Mouse (Mus musculus) limb, embryonic 11.5 days (tissue): ENCODE results near the gene Wwc2. TPM values are rescaled to one million over a fixed set of nuclear protein-coding genes. Genes with fewer than 3 reads are reported as not detected.

ENCODE experiments used
- ATAC-seq: fragments of 200-750 bp; cut with Nextera tagmentation; 2 replicates; pipeline ENCODE4 v1.8.0; 2017; ENCODE audit warnings: low read depth; ENCODE audit not compliant: insufficient number of reproducible peaks, low FRiP score, low TSS enrichment
- DNase-seq: peaks from one replicate; pipeline ENCODE4 v3.0.0-alpha.2; 2015; ENCODE audit warnings: low spot score
- H3K27ac ChIP-seq: fragments of 300-500 bp; sonication (generic); replicated peaks from 2 replicates; pipeline ENCODE4 v1.5.1; 2014; ENCODE audit warnings: low read depth, mild to moderate bottlenecking, low read length
- H3K27me3 ChIP-seq: fragments of 300-500 bp; sonication (generic); 2 replicates; pipeline ENCODE4 v1.6.1; 2014; ENCODE audit warnings: mild to moderate bottlenecking, low read length, mixed read lengths; ENCODE audit not compliant: control insufficient read depth, insufficient read depth
- H3K36me3 ChIP-seq: fragments of 300-500 bp; sonication (generic); 2 replicates; pipeline ENCODE4 v1.6.1; 2014; ENCODE audit warnings: mild to moderate bottlenecking, low read length, moderate library complexity, mixed read lengths; ENCODE audit not compliant: control insufficient read depth, insufficient read depth
- H3K4me1 ChIP-seq: fragments of 300-500 bp; sonication (generic); 2 replicates; pipeline ENCODE4 v1.6.1; 2014; ENCODE audit warnings: low read length, mixed read lengths; ENCODE audit not compliant: control insufficient read depth, insufficient read depth
- H3K4me2 ChIP-seq: fragments of 300-500 bp; sonication (generic); 2 replicates; pipeline ENCODE4 v1.6.1; 2014; ENCODE audit warnings: low read depth, mild to moderate bottlenecking, moderate library complexity; ENCODE audit not compliant: severe bottlenecking
- H3K4me3 ChIP-seq: fragments of 300-500 bp; sonication (generic); 2 replicates; pipeline ENCODE4 v1.5.1; 2014; ENCODE audit warnings: low read depth, low read length
- H3K9ac ChIP-seq: fragments of 300-500 bp; sonication (generic); 2 replicates; pipeline ENCODE4 v1.6.1; 2014; ENCODE audit warnings: mild to moderate bottlenecking, low read length
- H3K9me3 ChIP-seq: fragments of 300-500 bp; sonication (generic); 2 replicates; pipeline ENCODE4 v1.6.1; 2016; ENCODE audit warnings: low read length; ENCODE audit not compliant: control insufficient read depth
- WGBS: fragments of 180-500 bp; shearing (Covaris S2); extraction: QIAGEN DNeasy Blood & Tissue Kit; methylation state at CpG from one replicate; pipeline ENCODE4 v1.1.7; 2014; 5-methylcytosine and 5-hydroxymethylcytosine counted together
- polyA plus RNA-seq: library from polyadenylated mRNA; unstranded; fragments of >200 nt; fragmentation: Nextera tagmentation; extraction: Ambion mirVana; gene quantifications from 2 replicates; pipeline ENCODE4 v1.2.1, GENCODE M21; 2014

Gene Wwc2
- 11.6 and 13.8 TPM in 2 replicates for polyA plus RNA-seq

DNA sequence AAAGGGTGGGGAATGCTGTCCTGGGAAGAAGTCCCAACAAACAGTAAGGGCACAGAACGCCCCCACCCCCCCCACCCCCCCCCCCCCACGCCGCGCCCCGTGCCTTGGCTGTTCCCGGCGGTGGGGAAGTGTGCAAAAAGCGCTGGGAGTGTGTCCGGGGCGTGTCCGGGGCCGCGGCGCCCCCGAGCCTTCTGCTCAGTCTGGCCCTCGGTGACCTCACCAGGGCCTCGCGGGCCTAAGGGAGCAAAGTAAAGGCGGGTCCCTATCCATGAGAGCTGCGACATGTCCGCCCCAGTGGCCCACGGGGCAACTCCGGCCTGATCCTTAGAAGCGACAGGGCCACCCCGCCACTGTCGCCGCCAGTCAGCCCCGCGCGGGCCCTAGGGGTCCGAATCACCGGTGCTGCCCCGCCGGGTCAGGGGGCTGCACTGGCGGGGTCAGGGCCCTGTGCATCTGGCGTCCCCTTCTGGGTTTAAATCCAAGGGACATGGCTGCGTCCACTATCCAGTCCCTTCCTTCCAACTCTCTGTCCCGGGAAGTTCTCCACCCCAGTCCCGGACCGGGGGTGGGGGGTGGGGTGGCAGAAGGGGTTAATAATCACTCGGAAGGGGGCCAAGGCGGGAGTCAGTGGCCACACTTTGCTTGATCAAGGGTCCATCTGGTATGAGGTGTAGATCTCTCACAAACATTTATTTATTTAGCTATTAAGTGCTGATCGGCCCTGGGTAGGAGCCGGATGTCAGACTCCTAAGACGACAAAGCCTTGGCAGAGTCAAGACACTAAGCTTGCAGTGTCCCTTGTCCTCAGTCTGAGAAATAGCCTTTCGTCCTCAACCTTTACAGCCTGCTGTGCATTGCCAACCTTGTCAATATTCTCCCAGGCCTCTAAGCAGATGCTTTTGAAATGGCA, at the start of gene Wwc2:
Gene Wwc2 (minus strand): TSS at position 14 of the 910 bp plus-strand sequence.
- Histone ChIP-seq H3K4me3 (peak within 1 kb of the TSS; percentile 83), H3K9ac (peak within 1 kb of the TSS; percentile 88), H3K36me3 (no peaks in the 10 kb centered on the region), H3K4me1 (peaks cover 28% of the 10 kb centered on the region), H3K4me2 (peak within 1 kb of the TSS; percentile 90), H3K27me3 (no peaks in the 10 kb centered on the region), H3K27ac (peak within 1 kb of the TSS; percentile 88), H3K9me3 (no peaks in the 10 kb centered on the region)
- DNase-seq (peak; percentile 72), ATAC-seq (peak; percentile 32)
- 1% methylated on average over 41 of the region's 46 CpGs for WGBS

DNA sequence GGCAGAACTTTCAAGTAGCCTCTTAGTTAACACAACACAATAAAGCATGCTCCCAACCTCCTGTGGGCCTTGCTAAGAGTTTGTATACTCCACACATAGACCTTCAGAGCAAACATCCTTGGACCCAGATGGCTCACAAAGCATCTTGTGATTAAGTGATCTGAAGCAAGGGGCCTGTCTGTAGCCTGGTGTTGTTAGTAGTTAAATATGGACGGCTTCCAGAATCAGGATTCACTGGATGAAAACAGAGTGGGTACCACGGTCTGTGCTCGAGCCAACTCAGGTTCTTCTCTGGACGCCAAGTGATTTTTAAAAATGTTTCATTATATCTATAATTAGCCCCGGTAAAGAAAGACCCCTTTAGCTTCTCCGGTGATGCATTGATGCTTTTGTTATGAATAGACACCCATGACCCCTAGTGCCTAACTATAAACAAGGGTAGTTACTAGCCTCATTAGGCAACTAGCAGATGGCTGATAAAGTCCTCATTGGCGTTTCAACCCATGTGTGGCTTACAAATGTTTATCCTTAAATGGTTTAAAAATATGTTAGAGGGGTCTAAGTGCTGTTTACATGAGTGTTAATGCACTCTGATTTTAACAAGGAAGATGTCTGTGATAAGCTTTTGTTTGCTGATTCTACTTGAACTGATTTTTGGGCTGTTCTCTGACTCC, 47.7 kb upstream of the Wwc2 start:
- no peaks in the 10 kb centered on the region for H3K4me1 ChIP-seq
- no peaks in the 10 kb centered on the region for H3K9me3 ChIP-seq
- no peak overlapping the region for H3K4me2 ChIP-seq
- 77% methylated on average over 7 of the region's 7 CpGs for WGBS
- ATAC-seq (no peak), DNase-seq (no peak)
- no peak overlapping the region for H3K4me3 ChIP-seq
- H3K9ac ChIP-seq, result no peak overlapping the region
- H3K27ac ChIP-seq, result no peak overlapping the region
- H3K36me3 ChIP-seq, result no peaks in the 10 kb centered on the region
- H3K27me3 ChIP-seq, result no peaks in the 10 kb centered on the region

- no peaks in the 10 kb centered on the region for H3K9me3 ChIP-seq
- no peak overlapping the region for H3K4me3 ChIP-seq
- WGBS, result 3% methylated on average over 2 of the region's 2 CpGs
- H3K4me2 ChIP-seq, result no peak overlapping the region
- no peak for DNase-seq
- no peak for ATAC-seq
- no peaks in the 10 kb centered on the region for H3K36me3 ChIP-seq
- H3K27me3 ChIP-seq, result no peaks in the 10 kb centered on the region
- no peak overlapping the region for H3K27ac ChIP-seq
- no peak overlapping the region for H3K9ac ChIP-seq
- no peaks in the 10 kb centered on the region for H3K4me1 ChIP-seq
Measured at GRCm38 (mm10) chr8:48032046-48032445, 41.3 kb upstream of the Wwc2 start.

DNA sequence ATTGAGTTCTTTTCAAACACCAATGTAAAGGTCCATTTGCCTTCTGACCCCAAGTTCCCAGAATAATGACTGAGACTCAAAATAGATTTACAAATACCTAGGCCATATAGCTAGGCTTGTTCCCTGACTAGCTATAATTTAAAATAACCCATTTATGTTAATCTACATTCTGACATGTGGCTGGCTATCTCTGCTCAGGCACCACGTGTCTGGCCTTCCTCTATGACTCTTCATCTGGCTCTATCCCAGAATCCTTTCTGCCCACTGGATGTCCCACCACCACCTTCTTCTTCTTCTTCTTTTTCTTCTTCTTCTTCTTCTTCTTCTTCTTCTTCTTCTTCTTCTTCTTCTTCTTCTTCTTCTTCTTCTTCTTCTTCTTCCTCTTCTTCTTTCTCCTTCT, 39.9 kb upstream of the Wwc2 start:
- Histone ChIP-seq H3K4me2 (no peak overlapping the region), H3K27me3 (no peaks in the 10 kb centered on the region), H3K4me3 (no peak overlapping the region), H3K9me3 (no peaks in the 10 kb centered on the region), H3K9ac (no peak overlapping the region), H3K36me3 (no peaks in the 10 kb centered on the region), H3K27ac (no peak overlapping the region), H3K4me1 (no peaks in the 10 kb centered on the region)
- no peak for DNase-seq
- no peak for ATAC-seq
- WGBS, result 75% methylated on average over 1 of the region's 1 CpGs

DNA sequence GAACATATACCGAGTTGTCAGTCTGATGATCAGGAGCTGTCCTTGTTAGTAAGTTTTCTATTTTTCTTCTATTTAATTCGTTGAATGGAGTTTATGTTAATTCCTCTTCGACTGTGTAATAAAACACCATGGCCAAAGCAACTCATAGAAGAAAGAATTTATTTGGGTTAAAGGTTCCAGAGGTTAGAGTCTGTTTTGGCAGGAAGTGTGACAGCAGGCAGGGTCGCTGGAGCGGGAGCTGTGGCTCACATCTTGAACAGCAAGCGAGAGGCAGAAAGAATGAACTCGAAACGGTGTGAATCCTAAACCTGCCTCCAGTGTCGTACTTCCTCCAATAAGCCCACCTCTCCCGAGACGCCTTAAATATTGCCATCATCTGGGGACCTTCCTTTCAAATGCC, 36.1 kb upstream of the Wwc2 start:
- Histone ChIP-seq H3K27me3 (no peaks in the 10 kb centered on the region), H3K4me3 (no peak overlapping the region), H3K4me1 (no peaks in the 10 kb centered on the region), H3K4me2 (no peak overlapping the region), H3K9ac (no peak overlapping the region), H3K9me3 (no peaks in the 10 kb centered on the region), H3K36me3 (no peaks in the 10 kb centered on the region), H3K27ac (no peak overlapping the region)
- WGBS, result 58% methylated on average over 11 of the region's 11 CpGs
- ATAC-seq (no peak), DNase-seq (no peak)

DNA sequence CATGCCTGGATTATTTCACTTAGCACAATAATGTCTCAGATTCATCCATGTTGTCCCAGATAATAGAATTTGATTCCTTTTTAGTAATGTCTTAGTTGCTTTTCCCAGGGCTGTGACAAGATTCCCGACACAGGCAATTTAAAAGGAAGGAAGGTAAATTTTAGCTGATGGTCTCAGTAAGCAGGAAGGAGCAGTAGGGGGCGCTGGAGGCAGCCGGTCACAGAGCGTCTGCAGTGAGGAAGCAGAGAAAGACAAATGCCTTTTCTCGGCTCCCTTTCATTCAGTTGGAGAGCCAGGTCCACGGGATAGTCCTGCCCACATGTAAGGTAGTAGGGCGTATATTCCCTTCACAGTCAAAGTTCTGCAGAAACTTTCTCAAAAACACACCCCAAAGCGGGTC, 32.5 kb upstream of the Wwc2 start:
- ATAC-seq (no peak), DNase-seq (peak; percentile 32)
- 74% methylated on average over 8 of the region's 8 CpGs for WGBS
- Histone ChIP-seq H3K4me1 (no peaks in the 10 kb centered on the region), H3K36me3 (no peaks in the 10 kb centered on the region), H3K27me3 (no peaks in the 10 kb centered on the region), H3K27ac (no peak overlapping the region), H3K4me2 (no peak overlapping the region), H3K4me3 (no peak overlapping the region), H3K9ac (no peak overlapping the region), H3K9me3 (no peaks in the 10 kb centered on the region)

DNA sequence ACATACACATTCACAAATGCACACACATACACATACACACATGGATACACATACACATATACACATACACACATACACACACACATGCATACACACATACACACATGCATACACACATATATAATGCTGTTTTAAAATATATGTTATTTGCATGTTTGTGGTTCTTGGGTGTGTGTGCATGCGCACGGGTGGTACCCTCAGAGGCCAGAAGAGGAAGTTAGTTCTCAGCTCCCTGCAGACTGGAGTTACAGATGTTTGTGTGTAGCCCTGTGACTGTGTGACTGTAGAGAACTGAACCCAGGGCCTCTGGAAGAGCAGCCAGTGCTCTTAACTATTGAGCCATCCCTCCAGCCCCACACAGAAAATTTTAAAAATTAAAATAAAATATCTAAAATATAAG, 29.0 kb upstream of the Wwc2 start:
- Histone ChIP-seq H3K4me3 (no peak overlapping the region), H3K9ac (no peak overlapping the region), H3K4me2 (no peak overlapping the region), H3K27ac (no peak overlapping the region), H3K9me3 (no peaks in the 10 kb centered on the region), H3K36me3 (no peaks in the 10 kb centered on the region), H3K4me1 (no peaks in the 10 kb centered on the region), H3K27me3 (no peaks in the 10 kb centered on the region)
- DNase-seq, result no peak
- ATAC-seq, result no peak
- WGBS, result 89% methylated on average over 2 of the region's 2 CpGs

DNA sequence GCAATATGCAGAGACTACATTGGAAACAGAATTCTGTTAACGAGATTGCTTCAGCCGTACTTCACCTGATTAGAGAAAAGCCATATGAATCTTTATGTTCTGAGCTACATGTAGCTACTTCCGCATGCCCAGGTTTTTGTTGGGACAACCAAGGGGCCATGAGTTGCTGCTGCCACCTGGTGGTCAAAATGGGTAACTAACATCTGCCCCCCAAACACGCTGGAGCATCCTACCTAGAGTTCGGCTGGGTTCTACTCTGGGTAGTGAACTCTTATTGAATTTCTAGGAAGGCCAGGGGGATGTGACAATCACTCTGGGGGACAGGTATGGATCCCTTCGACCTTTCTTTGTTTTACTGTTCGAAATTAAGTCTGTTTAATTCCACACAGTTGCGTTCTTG, 25.8 kb upstream of the Wwc2 start:
- no peaks in the 10 kb centered on the region for H3K9me3 ChIP-seq
- 25% methylated on average over 8 of the region's 8 CpGs for WGBS
- no peak overlapping the region for H3K4me2 ChIP-seq
- ATAC-seq, result peak; percentile 67; the same call in 1 of the 2 replicates
- H3K27me3 ChIP-seq, result no peaks in the 10 kb centered on the region
- no peak overlapping the region for H3K4me3 ChIP-seq
- peak; percentile 88 for DNase-seq
- no peak overlapping the region for H3K9ac ChIP-seq
- no peaks in the 10 kb centered on the region for H3K36me3 ChIP-seq
- H3K4me1 ChIP-seq, result no peaks in the 10 kb centered on the region
- H3K27ac ChIP-seq, result no peak overlapping the region
